In the genomic region with DNA sequence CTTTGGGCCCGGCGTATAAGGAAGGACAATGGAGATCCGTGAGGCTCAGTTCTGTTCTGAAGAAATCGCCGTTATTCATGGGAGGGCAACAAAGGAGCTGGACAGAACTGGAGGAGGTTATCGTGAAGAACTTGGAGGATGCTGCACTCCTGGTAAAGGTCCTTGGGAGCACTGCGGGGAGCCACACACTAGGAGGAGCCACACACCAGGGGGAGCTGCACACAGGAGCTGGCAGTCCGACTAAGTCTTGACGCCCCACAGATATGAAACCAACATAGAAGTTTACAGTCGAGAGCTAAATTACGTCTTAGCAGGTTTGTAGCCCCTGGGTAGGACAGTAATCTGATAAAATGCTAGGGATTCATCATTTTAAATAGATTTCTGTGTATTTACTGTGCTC, we compare ENCODE assay signal across 8 mouse cellular contexts.
DNase-seq lines count a peak whose midpoint lies in the region; ATAC-seq and TF ChIP-seq lines count a peak whose summit lies in the region.

No protein-coding gene starts in this region.

- no peaks in the 10 kb centered on the region for H3K4me1 ChIP-seq in embryonic fibroblast, embryonic 13.5 days (ENCODE audit: control insufficient read depth, insufficient read depth, low read length)
- H3K4me1 ChIP-seq in liver, embryonic 12.5 days = no peaks in the 10 kb centered on the region
- H3K4me1 ChIP-seq in stomach, postnatal 0 days (replicated peaks; ENCODE audit: control insufficient read depth, insufficient read depth) = no peaks in the 10 kb centered on the region

- H3K4me2 ChIP-seq in liver, embryonic 12.5 days = no peak overlapping the region
- no peak overlapping the region for H3K4me2 ChIP-seq in stomach, postnatal 0 days (replicated peaks; ENCODE audit: low read depth)

- H3K4me3 ChIP-seq in embryonic fibroblast, embryonic 13.5 days (ENCODE audit: insufficient read depth, low read length) = no peak overlapping the region
- H3K4me3 ChIP-seq in liver, embryonic 12.5 days = no peak overlapping the region
- H3K4me3 ChIP-seq in stomach, postnatal 0 days (ENCODE audit: low read depth, low read length) = no peak overlapping the region

- H3K36me3 ChIP-seq in liver, embryonic 12.5 days = no peaks in the 10 kb centered on the region
- H3K36me3 ChIP-seq in stomach, postnatal 0 days (ENCODE audit: control insufficient read depth, insufficient read depth, low read length) = no peaks in the 10 kb centered on the region

- TF ChIP-seq EP300 in stomach, postnatal 0 days (optimal IDR thresholded peaks at IDR 0.05) = no peak

- WGBS in liver, embryonic 12.5 days (ENCODE audit: insufficient replicate concordance) = 64% methylated on average over 11 of the region's 11 CpGs
- WGBS in stomach, postnatal 0 days = 69% methylated on average over 11 of the region's 11 CpGs

- no peak overlapping the region for H3K27ac ChIP-seq in embryonic fibroblast, embryonic 13.5 days (ENCODE audit: insufficient read depth, low read length)
- no peak overlapping the region for H3K27ac ChIP-seq in liver, embryonic 12.5 days
- no peak overlapping the region for H3K27ac ChIP-seq in stomach, postnatal 0 days (replicated peaks)

- peak; percentile 68; the same call in 1 of the 2 replicates for TF ChIP-seq CTCF in embryonic fibroblast, embryonic 13.5 days (IDR thresholded peaks at IDR 0.05; ENCODE audit: borderline replicate concordance, insufficient read depth, low read length)
- peak; percentile 60 for TF ChIP-seq CTCF in stomach, postnatal 0 days (IDR thresholded peaks at IDR 0.05; ENCODE audit: low read depth)

- peak; percentile 7 for DNase-seq in spleen, adult 12 weeks (ENCODE audit: low spot score)
- DNase-seq in spleen, postnatal 36 days (ENCODE audit: low spot score in 2 of 2) = no peak
- DNase-seq in stomach, postnatal 0 days (ENCODE audit: low spot score) = no peak
- no peak for DNase-seq in natural killer cell, adult 2 months (ENCODE audit: low spot score in 2 of 2)
- DNase-seq in T-cell, adult 2 months (ENCODE audit: low spot score) = no peak
- no peak for DNase-seq in frontal cortex, adult 2 months (ENCODE audit: extremely low spot score in 1 of 2, low spot score in 1 of 2)

- H3K9me3 ChIP-seq in liver, embryonic 12.5 days (replicated peaks) = no peaks in the 10 kb centered on the region
- H3K9me3 ChIP-seq in stomach, postnatal 0 days (ENCODE audit: control insufficient read depth, low read length) = no peaks in the 10 kb centered on the region

- H3K27me3 ChIP-seq in liver, embryonic 12.5 days (replicated peaks) = no peaks in the 10 kb centered on the region
- H3K27me3 ChIP-seq in stomach, postnatal 0 days (ENCODE audit: control insufficient read depth, insufficient read depth, low read length) = no peaks in the 10 kb centered on the region

- H3K9ac ChIP-seq in liver, embryonic 12.5 days = no peak overlapping the region
- no peak overlapping the region for H3K9ac ChIP-seq in stomach, postnatal 0 days (ENCODE audit: low read length)

- 0 out of 2 replicates have a peak, but pooled peaks have one; percentile 46 for ATAC-seq in liver, embryonic 12.5 days
- no peak for ATAC-seq in stomach, postnatal 0 days (ENCODE audit: low FRiP score, low TSS enrichment)

- no peak for TF ChIP-seq POLR2A in embryonic fibroblast, embryonic 13.5 days (IDR thresholded peaks at IDR 0.05; ENCODE audit: low read depth, low read length)
